In the genomic region with DNA sequence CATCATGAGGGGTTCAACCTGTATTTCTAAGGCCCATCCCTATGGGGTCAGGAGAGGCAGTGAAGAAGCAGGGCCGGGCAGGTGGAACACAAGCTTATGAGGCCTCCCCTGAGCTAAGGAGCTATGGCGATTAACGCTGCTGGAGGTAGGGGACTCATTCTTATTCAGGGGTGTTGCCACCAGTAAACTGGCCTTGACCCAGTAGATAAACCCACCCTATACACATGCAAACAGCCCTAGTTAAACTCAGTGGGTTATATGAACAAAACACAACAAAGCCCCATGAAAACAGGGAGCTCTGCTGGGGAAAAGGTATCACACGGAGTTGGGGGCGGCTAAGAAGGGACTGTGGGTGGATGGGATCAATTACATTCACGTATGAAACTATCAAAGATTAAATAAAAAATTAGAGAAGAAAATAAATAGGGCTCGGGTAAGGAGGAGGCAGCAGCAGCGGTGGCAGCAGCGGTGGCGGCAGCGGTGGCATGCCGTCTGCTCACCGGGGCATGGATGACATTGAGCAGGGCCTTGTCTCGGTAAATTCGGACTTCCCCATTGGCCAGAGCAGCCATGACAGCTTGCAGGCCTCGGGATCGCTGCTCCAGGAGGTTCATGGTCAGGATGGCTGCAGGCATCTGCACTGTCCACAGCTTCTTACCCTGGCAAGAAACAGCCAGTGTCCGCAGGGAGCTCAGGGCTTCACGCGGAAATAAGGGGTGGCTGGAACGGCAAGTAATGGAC, we compare ENCODE assay signal across 27 mouse cellular contexts. TPM values are rescaled to one million over a fixed set of nuclear protein-coding genes. Genes with fewer than 3 reads are reported as not detected.
DNase-seq lines count a peak whose midpoint lies in the region; ATAC-seq and TF ChIP-seq lines count a peak whose summit lies in the region.
"Had no signal": no experiment of that assay in that cellular context is flagged by ENCODE, and none has a peak within 500 bp of the region (broad histone marks: within the 10 kb centered on the region; RNA-seq: fewer than 3 reads in every experiment).

No protein-coding gene starts in this region.

- TF ChIP-seq POLR2A in ES-Bruce4 (IDR thresholded peaks at IDR 0.05; ENCODE audit: insufficient read depth, low read length), result no peak

- H3K36me3 ChIP-seq in heart, embryonic 14.5 days (ENCODE audit: control insufficient read depth, insufficient read depth, low read length), result no peaks in the 10 kb centered on the region
- H3K36me3 ChIP-seq in kidney, embryonic 16.5 days (ENCODE audit: insufficient read depth, low read length), result 0 out of 2 replicates have a peak, but pooled peaks cover 2% of the 10 kb centered on the region
- H3K36me3 ChIP-seq in ES-Bruce4 (ENCODE audit: control insufficient read depth, insufficient read depth, low read length, poor library complexity, severe bottlenecking), result no peaks in the 10 kb centered on the region
- H3K36me3 ChIP-seq: intestine, embryonic 15.5 days; liver, embryonic 15.5 days; lung, embryonic 15.5 days had no signal

- no peaks in the 10 kb centered on the region; a peak in 1 of 4 replicates for H3K4me1 ChIP-seq in heart, embryonic 14.5 days (ENCODE audit: control insufficient read depth in 2 of 2, insufficient read depth in 2 of 2, low read length in 2 of 2)
- H3K4me1 ChIP-seq in kidney, embryonic 16.5 days (ENCODE audit: insufficient read depth, low read length), result peaks cover 7% of the 10 kb centered on the region; the same call in 1 of the 2 replicates
- H3K4me1 ChIP-seq in ES-Bruce4 (ENCODE audit: control insufficient read depth, insufficient read depth, low read length), result no peaks in the 10 kb centered on the region
- H3K4me1 ChIP-seq: intestine, embryonic 15.5 days; lung, embryonic 15.5 days; neural tube, embryonic 12.5 days had no signal

- ATAC-seq in heart, embryonic 14.5 days (ENCODE audit: insufficient number of reproducible peaks, insufficient read depth, low FRiP score, low read depth), result no peak
- ATAC-seq in kidney, embryonic 16.5 days (ENCODE audit: low FRiP score, low TSS enrichment), result peak; percentile 35; the same call in 1 of the 2 replicates
- ATAC-seq: forebrain, embryonic 14.5 days; hindbrain, embryonic 16.5 days; intestine, embryonic 15.5 days had no signal

- no peak for TF ChIP-seq CTCF in ES-Bruce4 (IDR thresholded peaks at IDR 0.05; ENCODE audit: low read depth, low read length)

- no peak overlapping the region for H3K27ac ChIP-seq in heart, embryonic 14.5 days (replicated peaks in 1 of 2; ENCODE audit: control insufficient read depth in 1 of 2, insufficient read depth in 1 of 2, low read depth in 2 of 2, low read length in 2 of 2)
- H3K27ac ChIP-seq in kidney, embryonic 16.5 days (ENCODE audit: low read length), result peak overlapping the region; percentile 24; the same call in 1 of the 2 replicates
- no peak overlapping the region for H3K27ac ChIP-seq in ES-Bruce4 (ENCODE audit: insufficient read depth, low read length)
- H3K27ac ChIP-seq: intestine, embryonic 15.5 days; liver, embryonic 15.5 days; lung, embryonic 15.5 days; neural tube, embryonic 12.5 days had no signal

- H3K4me2 ChIP-seq in heart, embryonic 14.5 days (ENCODE audit: low read length), result peak overlapping the region; percentile 23; the same call in 1 of the 2 replicates
- H3K4me2 ChIP-seq in kidney, embryonic 16.5 days (replicated peaks; ENCODE audit: low read depth, low read length), result peak overlapping the region; percentile 34
- H3K4me2 ChIP-seq: intestine, embryonic 15.5 days; liver, embryonic 15.5 days; lung, embryonic 15.5 days; neural tube, embryonic 12.5 days had no signal

- H3K4me3 ChIP-seq in heart, embryonic 14.5 days (ENCODE audit: control insufficient read depth in 1 of 2, insufficient read depth in 1 of 2, low read depth in 1 of 2, low read length in 2 of 2), result no peak overlapping the region
- 0 out of 2 replicates have a peak overlapping the region, but pooled peaks have one; percentile 1 for H3K4me3 ChIP-seq in kidney, embryonic 16.5 days (ENCODE audit: low read length)
- peak overlapping the region; percentile 1; the same call in 1 of the 2 replicates for H3K4me3 ChIP-seq in ES-Bruce4 (ENCODE audit: low read depth, low read length)
- H3K4me3 ChIP-seq: intestine, embryonic 15.5 days; liver, embryonic 15.5 days; lung, embryonic 15.5 days; megakaryocyte, embryonic 14.5 days; neural tube, embryonic 12.5 days had no signal

- WGBS in heart, embryonic 14.5 days, result 39% methylated on average over 21 of the region's 21 CpGs
- WGBS in kidney, embryonic 16.5 days, result 37% methylated on average over 21 of the region's 21 CpGs

- TF ChIP-seq EP300 in ES-Bruce4 (IDR thresholded peaks at IDR 0.05; ENCODE audit: insufficient read depth, low read depth, low read length), result 0 out of 2 replicates have a peak, but pooled peaks have one; percentile 42

- H3K27me3 ChIP-seq in heart, embryonic 14.5 days (ENCODE audit: control insufficient read depth, insufficient read depth, low read length), result no peaks in the 10 kb centered on the region
- H3K27me3 ChIP-seq in kidney, embryonic 16.5 days (ENCODE audit: insufficient read depth, low read length), result no peaks in the 10 kb centered on the region
- H3K27me3 ChIP-seq in ES-Bruce4 (ENCODE audit: control insufficient read depth, insufficient read depth, low read length, poor library complexity, severe bottlenecking), result no peaks in the 10 kb centered on the region
- H3K27me3 ChIP-seq: CH12.LX; intestine, embryonic 15.5 days; liver, embryonic 15.5 days; lung, embryonic 15.5 days; neural tube, embryonic 12.5 days had no signal

- H3K9ac ChIP-seq in heart, embryonic 14.5 days (ENCODE audit: low read length), result no peak overlapping the region
- H3K9ac ChIP-seq in kidney, embryonic 16.5 days (replicated peaks; ENCODE audit: low read length), result no peak overlapping the region
- no peak overlapping the region for H3K9ac ChIP-seq in ES-Bruce4 (ENCODE audit: low read depth, poor library complexity, severe bottlenecking)
- H3K9ac ChIP-seq: intestine, embryonic 15.5 days; liver, embryonic 15.5 days; lung, embryonic 15.5 days; neural tube, embryonic 12.5 days had no signal

- H3K9me3 ChIP-seq in heart, embryonic 14.5 days (ENCODE audit: control insufficient read depth, low read length), result no peaks in the 10 kb centered on the region
- H3K9me3 ChIP-seq in kidney, embryonic 16.5 days (ENCODE audit: low read length), result no peaks in the 10 kb centered on the region
- H3K9me3 ChIP-seq in ES-Bruce4 (replicated peaks; ENCODE audit: control insufficient read depth, insufficient read depth, low read length, poor library complexity, severe bottlenecking), result no peaks in the 10 kb centered on the region
- H3K9me3 ChIP-seq: intestine, embryonic 15.5 days; liver, embryonic 15.5 days; lung, embryonic 15.5 days; megakaryocyte, embryonic 14.5 days; neural tube, embryonic 12.5 days had no signal

- no peak for DNase-seq in heart, postnatal 25 days (ENCODE audit: low spot score)
- no peak for DNase-seq in kidney, postnatal 10 days
- DNase-seq in R1 (ENCODE audit: low read depth, low spot score), result peak; percentile 97
- DNase-seq in cerebellum, postnatal 25 days, result no peak
- DNase-seq in cerebellum, postnatal 36 days, result no peak
- DNase-seq: adrenal gland, adult 8-10 months; B cell, adult 2 months; cerebellum, adult 18-20 months; cerebellum, postnatal 14 days; embryo, embryonic 11 days; heart, postnatal 36 days; kidney, postnatal 36 days; liver; lung, postnatal 36 days; midbrain, embryonic 14.5 days; right cerebral cortex, postnatal 14 days had no signal

- intact Hi-C loops in heart, postnatal 25 days (cut with DNase I), result no loop called here

RNA-seq across cellular contexts. Expression of a gene that starts 9.5 kb away (rescaled TPM):
- 1.5 and 2.4 TPM in 2 replicates for polyA plus RNA-seq in heart, embryonic 14.5 days (2014; fragmentation: Nextera tagmentation; extraction: Ambion mirVana)
- total RNA-seq in heart, postnatal 25 days (2021), result 1 to 10 TPM; 4.0 to 4.1 TPM
- polyA plus RNA-seq in kidney, embryonic 16.5 days (2015; fragmentation: Nextera tagmentation; extraction: Ambion mirVana), result 6.5 and 7.2 TPM in 2 replicates
- 3.9 and 5.3 TPM in 2 replicates for polyA plus RNA-seq in ES-Bruce4 (2011; ENCODE audit: insufficient read depth, insufficient read length, low read depth, missing spikeins)

RNA-seq across cellular contexts. Expression of a gene that starts 18.5 kb away (rescaled TPM):
- polyA plus RNA-seq in heart, embryonic 14.5 days (2014; fragmentation: Nextera tagmentation; extraction: Ambion mirVana), result 7.2 and 8.2 TPM in 2 replicates
- total RNA-seq in heart, postnatal 25 days (2021), result 1 to 10 TPM; 2.6 to 4.0 TPM
- polyA plus RNA-seq in kidney, embryonic 16.5 days (2015; fragmentation: Nextera tagmentation; extraction: Ambion mirVana), result 14.2 and 15.3 TPM in 2 replicates
- polyA plus RNA-seq in ES-Bruce4 (2011; ENCODE audit: insufficient read depth, insufficient read length, low read depth, missing spikeins), result 8.2 and 10.3 TPM in 2 replicates

RNA-seq across cellular contexts. Expression of a gene that starts 19.2 kb away (rescaled TPM):
- polyA plus RNA-seq in heart, embryonic 14.5 days (2014; fragmentation: Nextera tagmentation; extraction: Ambion mirVana), result 1.5 and 2.0 TPM in 2 replicates
- total RNA-seq in heart, postnatal 25 days (2021), result under 1 TPM; 0.42 to 0.53 TPM
- 9.4 and 11.0 TPM in 2 replicates for polyA plus RNA-seq in kidney, embryonic 16.5 days (2015; fragmentation: Nextera tagmentation; extraction: Ambion mirVana)
- polyA plus RNA-seq in ES-Bruce4 (2011; ENCODE audit: insufficient read depth, insufficient read length, low read depth, missing spikeins), result 4.5 and 4.8 TPM in 2 replicates

RNA-seq across cellular contexts. Expression of a gene that starts 31.1 kb away (rescaled TPM):
- 60.8 and 71.8 TPM in 2 replicates for polyA plus RNA-seq in heart, embryonic 14.5 days (2014; fragmentation: Nextera tagmentation; extraction: Ambion mirVana)
- 10 to 100 TPM; 17.5 to 19.6 TPM for total RNA-seq in heart, postnatal 25 days (2021)
- 113 and 124 TPM in 2 replicates for polyA plus RNA-seq in kidney, embryonic 16.5 days (2015; fragmentation: Nextera tagmentation; extraction: Ambion mirVana)
- polyA plus RNA-seq in ES-Bruce4 (2011; ENCODE audit: insufficient read depth, insufficient read length, low read depth, missing spikeins), result 129 and 139 TPM in 2 replicates

RNA-seq across cellular contexts. Expression of a gene that starts 42.0 kb away (rescaled TPM):
- polyA plus RNA-seq in heart, embryonic 14.5 days (2014; fragmentation: Nextera tagmentation; extraction: Ambion mirVana), result 36.9 and 39.2 TPM in 2 replicates
- total RNA-seq in heart, postnatal 25 days (2021), result 10 to 100 TPM; 77.9 to 82.6 TPM
- 66.6 and 76.7 TPM in 2 replicates for polyA plus RNA-seq in kidney, embryonic 16.5 days (2015; fragmentation: Nextera tagmentation; extraction: Ambion mirVana)
- 13.5 and 13.6 TPM in 2 replicates for polyA plus RNA-seq in ES-Bruce4 (2011; ENCODE audit: insufficient read depth, insufficient read length, low read depth, missing spikeins)
- total RNA-seq: CH12.LX had no signal

Comparison
In these comparisons a context has a peak if more than half of its experiments do, and no peak if none do; other contexts are left out.
1. H3K4me3 ChIP-seq: peak in kidney, embryonic 16.5 days (single experiment) and ES-Bruce4 (single experiment); none in heart, embryonic 14.5 days (0 of 2).